Mouse (Mus musculus): ENCODE data around the gene Adam15. TPM values are rescaled to one million over a fixed set of nuclear protein-coding genes. Genes with fewer than 3 reads are reported as not detected.
A peak's percentile ranks its signal among the peaks of the same experiment; 100 is the strongest.

The Adam15 gene
- polyA plus RNA-seq, 1 experiment from 2014 or later = 32.7 TPM

DNA sequence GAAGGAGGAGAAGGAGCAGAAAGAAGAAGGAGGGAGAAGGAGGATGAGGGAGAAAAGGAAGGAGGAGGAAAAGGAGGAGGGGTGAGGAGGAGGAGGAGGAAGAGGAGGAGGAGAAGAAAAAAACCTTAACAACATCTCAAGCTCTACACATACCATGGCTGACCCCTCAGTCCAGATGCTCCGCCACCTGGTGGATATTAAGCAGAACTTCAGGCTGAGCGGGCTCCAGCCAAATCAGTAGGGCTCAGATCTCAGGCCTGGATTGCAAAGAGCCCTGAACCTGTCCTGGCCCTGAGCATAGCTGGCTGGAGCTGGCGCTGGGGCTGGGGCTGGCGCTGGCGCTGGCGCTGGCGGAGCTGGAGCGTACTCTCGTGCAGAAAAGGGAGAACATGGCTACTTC lies 41.7 kb downstream of the Adam15 start:
- no peak overlapping the region for H3K27ac ChIP-seq (ENCODE audit: low read depth)
- H3K36me3 ChIP-seq (ENCODE audit: insufficient read depth) = no peaks in the 10 kb centered on the region
- TF ChIP-seq CTCF (IDR thresholded peaks at IDR 0.05; ENCODE audit: low read depth) = peak; percentile 93
- ATAC-seq (ENCODE audit: insufficient read depth) (peak; percentile 79), DNase-seq (peak; percentile 91)
- H3K9ac ChIP-seq = no peak overlapping the region
- H3K4me1 ChIP-seq (ENCODE audit: insufficient read depth) = no peaks in the 10 kb centered on the region
- no peaks in the 10 kb centered on the region for H3K27me3 ChIP-seq (ENCODE audit: insufficient read depth, low read length)
- 4% methylated on average over 9 of the region's 9 CpGs for WGBS
- no peak overlapping the region for H3K4me2 ChIP-seq
- H3K4me3 ChIP-seq (ENCODE audit: low read depth, low read length) = no peak overlapping the region
- H3K9me3 ChIP-seq (ENCODE audit: low read depth, low read length) = no peaks in the 10 kb centered on the region

DNA sequence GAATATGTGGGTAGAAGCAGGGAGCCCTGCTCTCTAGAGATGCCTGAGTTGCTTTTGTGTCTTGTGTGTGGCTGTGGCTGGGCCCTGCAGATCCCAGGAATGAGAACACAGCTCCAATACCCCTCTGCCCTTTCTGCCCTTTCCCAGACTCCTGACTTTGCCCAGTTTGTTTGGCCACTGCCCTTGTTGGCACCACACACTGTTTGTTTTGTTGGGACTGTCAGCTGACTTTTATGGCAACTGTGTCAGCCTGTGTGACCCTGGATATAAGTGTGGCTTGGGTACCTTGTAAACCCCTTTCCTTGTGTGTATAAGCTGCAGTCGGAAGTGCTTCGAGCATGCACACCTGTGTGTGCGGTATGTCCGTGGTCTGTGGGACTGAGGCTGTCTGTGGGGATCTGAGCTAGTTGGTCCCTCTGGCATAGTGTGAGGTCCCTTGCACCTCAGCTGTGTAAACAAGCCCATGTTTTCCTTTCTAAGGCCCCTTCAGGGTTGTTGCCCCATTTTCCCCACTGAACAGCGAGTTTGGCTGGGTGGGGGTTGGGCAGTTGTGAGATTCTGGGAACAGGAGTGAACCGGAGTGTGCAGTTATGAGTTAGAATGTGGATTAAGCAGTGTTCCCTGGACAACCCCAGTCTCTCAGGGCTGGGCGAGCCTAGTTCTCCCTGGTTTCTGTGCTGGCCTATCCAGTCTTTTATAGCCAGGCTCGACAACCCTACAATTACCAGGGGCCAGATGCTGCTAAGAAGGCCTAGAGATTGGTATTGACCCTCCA lies 44.1 kb downstream of the Adam15 start:
- Histone ChIP-seq H3K9me3 (ENCODE audit: low read depth, low read length) (no peaks in the 10 kb centered on the region), H3K27ac (ENCODE audit: low read depth) (peak overlapping the region; percentile 48; the same call in 1 of the 2 replicates), H3K4me3 (ENCODE audit: low read depth, low read length) (no peak overlapping the region), H3K4me1 (ENCODE audit: insufficient read depth) (no peaks in the 10 kb centered on the region), H3K9ac (no peak overlapping the region), H3K27me3 (ENCODE audit: insufficient read depth, low read length) (no peaks in the 10 kb centered on the region), H3K36me3 (ENCODE audit: insufficient read depth) (no peaks in the 10 kb centered on the region), H3K4me2 (no peak overlapping the region)
- TF ChIP-seq CTCF (IDR thresholded peaks at IDR 0.05; ENCODE audit: low read depth) = no peak
- 51% methylated on average over 8 of the region's 8 CpGs for WGBS
- no peak; the same call in 1 of the 2 replicates for ATAC-seq (ENCODE audit: insufficient read depth)
- DNase-seq = no peak

DNA sequence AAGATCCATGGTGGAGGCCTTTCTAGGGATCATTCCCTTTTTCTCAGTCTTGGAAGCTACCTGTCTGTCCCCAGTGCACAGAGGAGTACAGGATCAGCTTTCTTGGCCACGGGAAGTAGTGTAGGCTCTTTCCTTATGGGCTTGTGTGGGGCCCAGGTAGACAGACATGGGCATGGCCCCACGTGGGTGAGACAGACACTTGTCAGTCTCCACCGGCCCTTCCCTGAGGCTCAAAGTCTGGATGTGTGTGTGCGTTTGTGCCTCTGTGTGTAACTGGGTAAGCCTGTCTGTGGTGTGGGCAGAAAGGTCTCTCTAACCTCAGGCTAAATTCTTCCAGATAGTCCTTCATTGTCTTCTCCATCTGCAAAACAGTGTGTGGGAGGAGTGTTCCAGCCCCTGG lies 44.7 kb downstream of the Adam15 start:
- WGBS = 60% methylated on average over 4 of the region's 4 CpGs
- H3K27ac ChIP-seq (ENCODE audit: low read depth) = peak overlapping the region; percentile 48; the same call in 1 of the 2 replicates

DNA sequence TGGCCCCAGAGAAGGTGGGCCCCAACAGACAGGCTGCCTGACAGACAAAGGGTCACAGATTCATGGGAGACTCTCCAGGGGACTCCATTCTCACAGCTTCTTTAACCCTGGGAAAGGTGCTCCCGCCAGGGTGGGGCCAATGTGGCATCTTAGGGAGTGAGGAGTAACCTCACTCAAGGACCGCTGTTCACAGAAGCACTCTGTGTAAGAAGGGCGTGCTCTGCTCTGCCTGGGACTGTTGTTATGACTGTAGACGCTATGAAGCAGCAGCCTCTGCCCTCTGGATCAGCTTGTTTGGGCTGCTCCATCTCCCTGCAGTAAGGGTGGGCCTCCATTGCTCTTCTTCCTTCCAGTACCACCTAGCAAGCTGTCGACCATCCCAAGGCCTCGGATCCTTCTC lies 45.4 kb downstream of the Adam15 start:
- Histone ChIP-seq H3K27me3 (ENCODE audit: insufficient read depth, low read length) (no peaks in the 10 kb centered on the region), H3K36me3 (ENCODE audit: insufficient read depth) (no peaks in the 10 kb centered on the region), H3K4me3 (ENCODE audit: low read depth, low read length) (no peak overlapping the region), H3K4me1 (ENCODE audit: insufficient read depth) (no peaks in the 10 kb centered on the region), H3K27ac (ENCODE audit: low read depth) (no peak overlapping the region), H3K4me2 (no peak overlapping the region), H3K9ac (no peak overlapping the region), H3K9me3 (ENCODE audit: low read depth, low read length) (no peaks in the 10 kb centered on the region)
- ATAC-seq (ENCODE audit: insufficient read depth) = no peak
- 49% methylated on average over 6 of the region's 6 CpGs for WGBS
- no peak for DNase-seq
- no peak for TF ChIP-seq CTCF (IDR thresholded peaks at IDR 0.05; ENCODE audit: low read depth)

More for the DNA sequence above, 44.7 kb downstream of the Adam15 start:
- Histone ChIP-seq H3K27me3 (ENCODE audit: insufficient read depth, low read length) (no peaks in the 10 kb centered on the region), H3K4me3 (ENCODE audit: low read depth, low read length) (no peak overlapping the region), H3K36me3 (ENCODE audit: insufficient read depth) (no peaks in the 10 kb centered on the region), H3K4me2 (no peak overlapping the region), H3K4me1 (ENCODE audit: insufficient read depth) (no peaks in the 10 kb centered on the region), H3K9me3 (ENCODE audit: low read depth, low read length) (no peaks in the 10 kb centered on the region), H3K9ac (no peak overlapping the region)
- DNase-seq (no peak), ATAC-seq (ENCODE audit: insufficient read depth) (no peak)
- no peak for TF ChIP-seq CTCF (IDR thresholded peaks at IDR 0.05; ENCODE audit: low read depth)

DNA sequence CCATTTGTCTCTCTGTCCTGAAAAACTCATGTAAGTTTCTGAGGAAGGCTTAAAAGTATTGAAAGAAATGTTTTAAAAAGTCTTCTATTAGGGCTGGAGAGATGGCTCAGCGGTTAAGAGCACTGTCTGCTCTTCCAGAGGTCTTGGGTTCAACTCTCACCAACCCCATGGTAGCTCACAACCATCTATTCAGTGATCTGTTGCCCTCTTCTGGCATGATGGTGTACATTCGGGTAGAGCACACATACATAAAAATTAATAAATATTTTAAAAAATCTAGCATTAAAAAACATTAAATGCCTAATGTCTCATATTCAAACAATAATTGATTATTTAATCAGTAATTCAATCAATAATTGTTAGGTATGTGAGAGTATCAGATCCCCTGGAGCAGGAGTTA lies 49.3 kb downstream of the Adam15 start:
- 61% methylated on average over 2 of the region's 2 CpGs for WGBS

DNA sequence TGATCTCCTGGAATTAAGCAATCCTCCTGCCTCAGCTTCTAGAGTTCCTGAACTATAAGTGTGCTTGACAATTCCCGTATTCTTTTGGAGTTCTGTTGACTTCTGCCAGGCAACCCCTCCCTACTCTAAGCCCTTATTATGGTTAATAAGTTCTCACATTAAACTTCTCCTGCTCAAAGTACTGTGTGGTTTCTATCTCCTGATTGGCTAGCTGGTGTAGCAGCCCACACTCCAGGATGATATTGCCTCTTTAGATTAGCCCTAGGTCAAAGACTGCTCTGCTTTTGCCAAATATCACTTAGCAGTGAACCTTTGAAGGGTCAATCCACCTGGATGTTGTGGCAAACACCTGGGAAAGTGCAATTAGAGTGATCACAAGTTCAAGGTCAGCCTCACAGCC lies 49.7 kb downstream of the Adam15 start:
- Histone ChIP-seq H3K27ac (ENCODE audit: low read depth) (no peak overlapping the region), H3K4me3 (ENCODE audit: low read depth, low read length) (no peak overlapping the region), H3K27me3 (ENCODE audit: insufficient read depth, low read length) (no peaks in the 10 kb centered on the region), H3K36me3 (ENCODE audit: insufficient read depth) (no peaks in the 10 kb centered on the region), H3K9me3 (ENCODE audit: low read depth, low read length) (no peaks in the 10 kb centered on the region), H3K4me1 (ENCODE audit: insufficient read depth) (no peaks in the 10 kb centered on the region), H3K9ac (no peak overlapping the region), H3K4me2 (peak overlapping the region; percentile 52)
- no peak for DNase-seq
- WGBS = 19% methylated on average over 1 of the region's 1 CpGs
- no peak for TF ChIP-seq CTCF (IDR thresholded peaks at IDR 0.05; ENCODE audit: low read depth)
- ATAC-seq (ENCODE audit: insufficient read depth) = no peak

More for the DNA sequence above, 49.3 kb downstream of the Adam15 start:
- ATAC-seq (ENCODE audit: insufficient read depth) = no peak
- H3K27me3 ChIP-seq (ENCODE audit: insufficient read depth, low read length) = no peaks in the 10 kb centered on the region
- no peak overlapping the region for H3K4me3 ChIP-seq (ENCODE audit: low read depth, low read length)
- H3K4me1 ChIP-seq (ENCODE audit: insufficient read depth) = no peaks in the 10 kb centered on the region
- H3K4me2 ChIP-seq = no peak overlapping the region
- no peak for DNase-seq
- H3K36me3 ChIP-seq (ENCODE audit: insufficient read depth) = no peaks in the 10 kb centered on the region
- no peak overlapping the region for H3K27ac ChIP-seq (ENCODE audit: low read depth)
- TF ChIP-seq CTCF (IDR thresholded peaks at IDR 0.05; ENCODE audit: low read depth) = no peak; the same call in 1 of the 2 replicates
- H3K9me3 ChIP-seq (ENCODE audit: low read depth, low read length) = no peaks in the 10 kb centered on the region
- H3K9ac ChIP-seq = no peak overlapping the region

DNA sequence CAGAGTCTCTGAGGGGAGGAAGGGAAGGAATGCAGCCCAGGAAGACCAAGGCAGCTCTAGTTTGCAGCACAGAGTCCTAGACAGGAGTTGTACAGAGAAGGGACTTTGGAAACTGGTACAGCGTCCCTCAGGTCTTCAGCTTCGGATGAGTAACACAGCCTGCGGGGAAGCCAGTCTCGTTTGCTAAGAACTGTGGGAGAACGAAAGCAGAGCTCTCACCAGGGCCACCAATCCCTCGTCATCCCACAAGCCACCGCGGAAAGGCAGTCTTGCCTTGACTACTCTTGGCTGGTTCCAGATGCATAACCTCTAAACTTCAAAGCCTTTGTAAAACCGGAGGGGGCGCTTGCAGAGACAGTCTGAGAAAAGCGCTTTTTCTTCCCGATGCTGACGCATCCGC lies 50.3 kb downstream of the Adam15 start:
- 1% methylated on average over 14 of the region's 14 CpGs for WGBS
- Histone ChIP-seq H3K4me1 (ENCODE audit: insufficient read depth) (no peaks in the 10 kb centered on the region), H3K27ac (ENCODE audit: low read depth) (no peak overlapping the region), H3K36me3 (ENCODE audit: insufficient read depth) (no peaks in the 10 kb centered on the region), H3K4me2 (peak overlapping the region; percentile 52), H3K27me3 (ENCODE audit: insufficient read depth, low read length) (no peaks in the 10 kb centered on the region), H3K9ac (no peak overlapping the region), H3K9me3 (ENCODE audit: low read depth, low read length) (no peaks in the 10 kb centered on the region), H3K4me3 (ENCODE audit: low read depth, low read length) (peak overlapping the region; percentile 14)
- ATAC-seq (ENCODE audit: insufficient read depth) (peak; percentile 70), DNase-seq (peak; percentile 71)
- TF ChIP-seq CTCF (IDR thresholded peaks at IDR 0.05; ENCODE audit: low read depth) = no peak

Data from lung, embryonic 14.5 days (tissue).